Mouse (Mus musculus) olfactory bulb, adult 2 months (tissue): ENCODE measurements around the gene Eipr1.

Experiments used
- CTCF ChIP-seq: fragments of 200-500 bp; IDR thresholded peaks from 2 replicates; pipeline ENCODE4 v1.5.1; 2012; ENCODE audit warnings: low read depth, mild to moderate bottlenecking, low read length, moderate library complexity; ENCODE audit not compliant: insufficient read depth
- POLR2A ChIP-seq: fragments of 200-500 bp; IDR thresholded peaks from 2 replicates; pipeline ENCODE4 v1.6.1; 2012; ENCODE audit warnings: mild to moderate bottlenecking, low read depth, low read length, moderate library complexity; ENCODE audit not compliant: insufficient read depth

- no peak for TF ChIP-seq CTCF
- no peak for TF ChIP-seq POLR2A
These were observed 78.9 kb downstream of the Eipr1 start for GRCm38 (mm10) chr12:28830471-28830870.
